17 mouse cellular contexts compared by ENCODE assay signal in the genomic region with DNA sequence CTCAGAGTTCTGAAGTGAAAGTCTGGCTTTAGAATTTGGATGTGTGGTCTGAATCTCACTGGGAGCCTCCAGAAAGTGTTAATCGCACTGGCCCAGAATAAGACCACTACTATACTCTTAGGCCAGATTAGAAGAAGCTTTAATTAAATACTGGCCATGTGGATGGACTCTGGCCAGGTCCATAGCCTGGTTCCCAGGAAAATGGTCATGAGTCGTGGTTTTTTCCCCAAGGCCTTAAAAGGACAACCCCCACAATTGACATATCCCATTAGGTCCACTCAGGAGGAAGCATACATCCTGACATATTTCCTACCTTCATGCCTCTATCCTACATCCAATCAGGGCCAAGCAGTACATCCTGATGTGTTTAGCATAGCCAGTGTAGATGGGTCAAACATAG. TPM values are rescaled to one million over a fixed set of nuclear protein-coding genes. Genes with fewer than 3 reads are reported as not detected.
"Had no signal": no experiment of that assay in that cellular context is flagged by ENCODE, and none has a peak within 500 bp of the region (broad histone marks: within the 10 kb centered on the region; RNA-seq: fewer than 3 reads in every experiment).

No protein-coding gene starts in this region.

- H3K36me3 ChIP-seq: kidney, embryonic 15.5 days; limb, embryonic 15.5 days; midbrain, embryonic 12.5 days had no signal

- H3K4me2 ChIP-seq: kidney, embryonic 15.5 days; limb, embryonic 15.5 days; midbrain, embryonic 12.5 days had no signal

- ATAC-seq: midbrain, embryonic 16.5 days had no signal

- H3K27me3 ChIP-seq: kidney, embryonic 15.5 days; limb, embryonic 15.5 days; midbrain, embryonic 12.5 days had no signal

- DNase-seq: kidney, adult 2 months; kidney, postnatal 14 days; lung, adult 18-20 months; right cerebral cortex, postnatal 25 days; thymus, adult 2 months; thymus, postnatal 25 days had no signal

- H3K9me3 ChIP-seq: kidney, embryonic 15.5 days; limb, embryonic 15.5 days; midbrain, embryonic 12.5 days had no signal

- H3K9ac ChIP-seq: kidney, embryonic 15.5 days; limb, embryonic 15.5 days; midbrain, embryonic 12.5 days had no signal

- H3K4me3 ChIP-seq: kidney, embryonic 15.5 days; limb, embryonic 15.5 days; midbrain, embryonic 12.5 days had no signal

- H3K27ac ChIP-seq: kidney, embryonic 15.5 days; limb, embryonic 15.5 days; midbrain, embryonic 12.5 days had no signal

RNA-seq across cellular contexts. Expression of gene Pp2d1, which starts 37.9 kb away (rescaled TPM):
- total RNA-seq: layer of hippocampus, adult 8-10 months; layer of hippocampus, postnatal 14 days; left cerebral cortex, adult 18-20 months; left cerebral cortex, postnatal 25 days had no signal
- polyA plus RNA-seq: kidney, adult 2 months; large intestine, adult 2 months; small intestine, adult 2 months; thymus, adult 2 months; urinary bladder, adult 2 months had no signal
